Mouse (Mus musculus) layer of hippocampus, adult 2 months (tissue): ENCODE data around the gene Ntrk1. TPM values are rescaled to one million over a fixed set of nuclear protein-coding genes. Genes with fewer than 3 reads are reported as not detected.
A peak's percentile ranks its signal among the peaks of the same experiment; 100 is the strongest.
"Not testable (repeated sequence)": the region's sequence is repeated elsewhere in the genome, so short reads cannot be mapped to it uniquely, and the experiment has no call there.

Experiments used
- DNase-seq, 2 experiments: peaks; one replicate each; pipeline ENCODE4 v3.0.0; 2022; ENCODE audit warnings: low spot score in 2 of 2
- H3K27ac ChIP-seq: fragments of 200-600 bp; 2 replicates; pipeline ENCODE4 v1.8.1; 2022
- H3K4me3 ChIP-seq: fragments of 200-600 bp; 2 replicates; pipeline ENCODE4 v1.8.1; 2022; ENCODE audit warnings: mild to moderate bottlenecking
- CTCF ChIP-seq: fragments of 200-600 bp; conservative IDR thresholded peaks from 2 replicates; pipeline ENCODE4 v1.8.1; 2022; ENCODE audit warnings: antibody characterized with exemption, mild to moderate bottlenecking, moderate library complexity
- long read RNA-seq, 2 experiments: library from polyadenylated mRNA; stranded (forward); transcript quantifications; one replicate each; pipeline ENCODE4 v2.0.0; 2021; ENCODE audit warnings: borderline mapping rate in 2 of 2
- total RNA-seq, 2 experiments: library from RNA; stranded (reverse); gene quantifications; 2 replicates each; pipeline ENCODE4 v1.2.3; 2021

Ntrk1 gene
- under 1 TPM; 0.13 to 0.27 TPM for total RNA-seq
- long read RNA-seq, experiment 1 = 0 reads
- long read RNA-seq, experiment 2 = 0 reads

DNA sequence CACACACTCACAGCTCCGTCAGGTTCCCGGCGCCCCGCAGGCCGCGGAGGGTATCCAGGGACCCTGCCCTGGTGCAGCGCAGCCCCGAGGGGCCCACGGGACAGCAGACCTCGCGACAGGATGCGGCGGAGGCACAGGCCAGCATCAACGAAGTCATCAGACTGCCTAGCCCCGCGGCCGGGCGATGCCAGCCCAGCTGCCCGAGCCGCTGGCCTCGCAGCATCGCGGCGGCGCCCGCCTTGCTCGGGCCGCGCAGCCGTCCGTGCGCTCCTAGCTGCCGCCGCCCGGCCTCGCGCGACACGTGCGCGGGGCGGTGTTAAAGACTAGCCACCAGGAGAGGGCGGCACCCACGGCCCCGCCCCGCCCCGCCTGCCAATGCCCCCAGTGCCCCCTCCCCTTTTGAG is at the start of gene Ntrk1:
Ntrk1 (minus strand) TSS at position 241 of the 404 bp plus-strand sequence.
- Histone ChIP-seq H3K4me3 (0 out of 2 replicates have a peak within 1 kb of the TSS, but pooled peaks have one; percentile 18), H3K27ac (no peak within 1 kb of the TSS)
- DNase-seq = no peak
- no peak for TF ChIP-seq CTCF

DNA sequence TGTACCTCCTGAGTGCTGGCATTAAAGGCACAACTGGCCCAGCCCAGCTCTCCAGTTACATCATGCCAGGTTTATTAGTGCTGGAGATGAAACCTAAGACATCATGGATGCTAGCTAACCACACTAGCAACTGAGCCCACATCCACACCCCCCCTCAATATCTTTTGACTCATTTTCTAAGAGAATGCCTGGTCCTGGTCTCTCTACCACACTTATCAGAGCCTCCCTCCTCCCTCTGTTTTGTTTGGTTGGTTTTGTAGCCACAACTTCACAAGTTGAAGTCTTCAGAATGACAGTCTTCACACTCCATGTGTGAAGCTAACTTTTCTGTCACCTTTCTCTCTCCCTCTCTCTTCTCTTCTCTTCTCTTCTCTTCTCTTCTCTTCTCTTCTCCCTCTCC is 45.9 kb upstream of the Ntrk1 start:
- no peak overlapping the region for H3K4me3 ChIP-seq
- no peak for DNase-seq
- TF ChIP-seq CTCF = no peak
- H3K27ac ChIP-seq = no peak overlapping the region

DNA sequence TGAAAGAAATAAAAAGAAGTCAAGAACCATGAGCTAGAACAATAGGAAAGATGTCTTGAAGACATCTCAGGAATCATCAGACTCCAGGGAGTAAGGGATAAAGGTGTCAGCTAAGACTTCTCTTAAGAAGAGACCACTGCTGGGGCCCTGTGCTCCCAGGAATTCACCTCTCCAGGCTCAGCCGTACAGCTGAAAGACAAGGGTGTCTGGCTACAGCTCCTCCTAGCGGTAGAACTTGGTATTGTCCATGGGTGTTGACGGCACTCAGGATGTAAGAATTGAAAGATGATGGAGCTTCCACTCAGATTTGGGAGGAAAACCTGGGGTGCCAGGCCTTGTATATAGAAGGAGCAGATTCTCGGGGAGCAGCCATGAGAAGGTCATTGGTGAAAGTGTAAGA is 43.7 kb upstream of the Ntrk1 start:
- TF ChIP-seq CTCF = peak; percentile 99
- no peak overlapping the region for H3K4me3 ChIP-seq
- DNase-seq = peak; percentile 49 to 90
- H3K27ac ChIP-seq = no peak overlapping the region

DNA sequence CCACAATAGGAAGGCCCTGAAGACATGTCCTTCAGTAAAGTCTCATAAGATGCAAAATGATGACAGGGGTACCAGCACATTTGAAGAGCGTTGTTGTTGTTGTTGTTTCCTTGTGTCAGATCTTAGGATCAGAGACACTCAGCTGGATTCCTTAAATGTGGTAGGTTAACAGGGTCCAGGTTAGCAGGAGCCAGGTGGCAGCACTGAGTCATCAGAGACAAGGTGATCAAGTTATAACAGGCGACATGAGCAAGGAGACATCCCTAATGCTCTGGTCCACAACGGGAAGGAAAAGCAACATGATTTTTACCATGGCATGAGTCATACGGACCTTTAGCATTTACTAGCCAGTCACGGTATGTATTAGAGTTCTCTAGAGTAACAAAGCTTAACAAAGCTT is 38.5 kb upstream of the Ntrk1 start:
- H3K27ac ChIP-seq = no peak overlapping the region
- DNase-seq = no peak
- peak; percentile 33 for TF ChIP-seq CTCF
- no peak overlapping the region for H3K4me3 ChIP-seq

DNA sequence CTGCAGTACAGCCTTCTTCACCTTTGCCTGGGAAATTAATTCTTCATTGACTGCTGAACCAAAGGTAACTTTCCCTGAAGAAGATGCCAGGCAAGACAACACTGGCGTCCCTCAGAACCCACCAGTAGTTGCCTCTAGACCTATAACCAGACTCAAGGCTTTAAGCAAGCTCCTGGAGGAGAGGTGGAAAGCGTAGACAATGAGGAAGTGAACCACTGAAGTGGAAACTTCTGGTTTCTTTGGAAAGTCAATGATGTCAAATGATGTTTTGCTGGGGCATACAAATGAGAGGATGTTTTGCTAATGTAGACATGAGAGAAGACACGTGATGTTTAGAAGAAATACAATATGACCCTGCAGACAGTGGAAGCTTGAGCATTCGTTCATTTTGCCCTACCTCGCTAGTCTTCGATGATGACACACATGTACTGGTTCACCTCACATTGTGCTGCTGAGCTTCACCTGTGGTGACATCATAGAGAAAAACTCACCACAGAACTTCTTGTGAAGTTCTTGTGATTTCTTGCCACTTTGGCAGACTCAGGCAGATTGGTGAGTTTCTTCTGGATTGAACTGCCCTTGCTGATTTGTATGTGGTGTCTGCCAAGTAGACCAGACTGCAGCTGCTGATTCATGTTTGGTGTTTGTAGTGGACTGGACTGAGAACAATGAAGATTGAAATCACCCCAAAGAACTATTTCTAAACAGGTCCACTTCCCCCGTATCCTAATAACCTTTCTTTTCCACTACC is 37.3 kb upstream of the Ntrk1 start:
- no peak overlapping the region for H3K27ac ChIP-seq
- TF ChIP-seq CTCF = no peak
- H3K4me3 ChIP-seq = no peak overlapping the region
- no peak for DNase-seq

DNA sequence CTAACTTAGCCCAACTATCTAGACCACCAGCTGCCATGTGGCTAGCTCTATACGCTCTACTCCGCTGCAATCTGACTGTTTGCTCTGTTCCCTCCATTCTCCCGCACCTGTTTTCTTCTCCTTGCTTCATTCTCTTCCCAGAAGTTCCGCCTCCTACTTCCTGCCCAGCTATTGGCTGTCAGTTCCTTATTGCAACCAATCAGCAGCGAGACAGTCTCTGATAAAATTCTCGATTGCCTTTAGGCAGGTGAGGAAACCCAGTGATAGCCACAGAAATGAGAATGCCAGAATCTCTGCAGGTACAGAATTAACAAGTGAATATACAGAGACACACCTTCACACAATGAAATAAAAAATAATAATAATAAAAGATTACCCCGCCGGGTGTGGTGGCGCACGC is 34.1 kb upstream of the Ntrk1 start:
- no peak for TF ChIP-seq CTCF
- Histone ChIP-seq H3K27ac (no peak overlapping the region), H3K4me3 (no peak overlapping the region)
- DNase-seq = no peak

DNA sequence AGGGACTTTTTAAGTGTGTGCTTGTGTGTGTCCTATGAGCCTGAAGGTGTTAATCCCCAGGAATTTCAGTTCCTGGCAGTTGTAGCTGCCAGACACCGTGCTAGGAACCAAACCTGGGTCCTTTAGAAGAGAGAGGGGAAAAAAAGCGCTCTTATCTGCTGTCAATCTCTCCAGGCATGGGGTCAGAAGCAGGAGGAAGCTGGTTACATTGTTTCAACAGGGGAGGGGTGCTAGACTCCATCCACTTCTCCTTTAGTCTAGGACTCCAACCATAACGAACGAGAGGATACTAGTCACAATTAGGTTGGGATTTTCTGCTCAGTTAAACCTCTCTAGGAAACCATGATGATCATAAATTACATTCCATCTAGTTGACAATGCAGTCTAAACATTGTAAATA is 33.5 kb upstream of the Ntrk1 start:
- H3K4me3 ChIP-seq = no peak overlapping the region
- H3K27ac ChIP-seq = no peak overlapping the region
- DNase-seq = no peak
- no peak for TF ChIP-seq CTCF

DNA sequence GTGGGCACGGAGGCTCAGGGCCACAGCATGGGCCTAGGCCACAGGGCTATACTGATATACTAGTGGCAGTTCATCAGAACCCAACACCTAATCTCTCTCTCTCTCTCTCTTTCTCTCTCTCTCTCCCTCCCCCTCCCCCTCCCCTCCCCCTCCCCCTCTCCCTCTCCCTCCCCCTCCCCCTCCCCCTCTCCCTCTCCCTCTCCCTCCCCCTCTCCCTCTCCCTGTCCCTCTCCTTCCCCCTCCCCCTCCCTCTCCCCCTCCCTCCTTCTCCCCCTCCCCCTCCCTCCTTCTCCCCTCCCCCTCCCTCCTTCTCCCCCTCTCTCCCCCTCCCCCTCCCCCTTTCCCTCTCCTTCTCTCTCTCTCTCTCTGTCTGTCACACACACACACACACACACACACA is 29.2 kb upstream of the Ntrk1 start, which contains the start of gene Pear1:
Pear1 (minus strand) TSS at position 101 of the 400 bp plus-strand sequence.
- not testable (repeated sequence) for H3K4me3 ChIP-seq, H3K27ac ChIP-seq, DNase-seq

DNA sequence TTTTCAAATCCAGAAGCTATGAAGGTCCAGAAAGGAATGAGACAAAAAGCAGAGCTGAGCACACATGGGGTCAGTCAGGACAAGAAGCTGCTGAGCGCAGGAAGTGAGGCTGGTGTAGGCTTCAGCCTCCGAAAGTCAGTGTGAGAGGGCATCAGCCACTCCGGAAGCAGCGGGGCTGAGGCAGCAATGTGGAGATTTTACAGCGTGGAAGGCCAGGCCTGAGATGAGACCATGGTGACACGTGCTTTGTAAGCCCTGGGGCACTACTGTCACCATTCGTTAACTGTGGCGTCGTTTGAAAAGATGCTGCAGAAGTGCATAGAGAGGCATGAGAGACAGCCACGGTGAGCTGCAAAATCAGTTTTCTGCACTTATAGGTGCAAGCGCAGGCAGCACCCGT is 23.3 kb upstream of the Ntrk1 start:
- DNase-seq = no peak
- TF ChIP-seq CTCF = no peak
- Histone ChIP-seq H3K27ac (no peak overlapping the region), H3K4me3 (no peak overlapping the region)

DNA sequence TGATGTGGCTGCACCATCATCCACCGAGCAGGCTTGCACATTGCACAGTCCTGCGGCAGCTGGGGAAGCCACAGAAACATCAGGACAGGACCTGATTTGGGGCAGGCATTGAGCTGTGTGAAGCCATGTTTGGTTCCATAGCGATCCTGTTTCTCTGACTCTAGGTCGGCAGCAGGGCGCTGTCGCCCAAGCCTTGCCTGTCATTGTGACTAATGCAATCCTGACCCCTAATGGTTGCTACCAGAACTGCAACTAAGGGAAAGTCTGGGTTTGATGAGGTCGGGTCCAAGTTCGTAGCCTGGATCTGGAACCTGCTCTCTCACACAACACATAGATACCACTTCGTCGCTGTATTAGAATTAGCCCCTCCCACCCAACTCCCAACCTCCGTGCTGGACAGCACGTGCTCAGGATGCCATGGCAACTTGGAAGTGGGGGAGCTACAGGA is 21.7 kb upstream of the Ntrk1 start:
- Histone ChIP-seq H3K4me3 (no peak overlapping the region), H3K27ac (no peak overlapping the region)
- DNase-seq = peak; percentile 63 to 83
- peak; percentile 93 for TF ChIP-seq CTCF

DNA sequence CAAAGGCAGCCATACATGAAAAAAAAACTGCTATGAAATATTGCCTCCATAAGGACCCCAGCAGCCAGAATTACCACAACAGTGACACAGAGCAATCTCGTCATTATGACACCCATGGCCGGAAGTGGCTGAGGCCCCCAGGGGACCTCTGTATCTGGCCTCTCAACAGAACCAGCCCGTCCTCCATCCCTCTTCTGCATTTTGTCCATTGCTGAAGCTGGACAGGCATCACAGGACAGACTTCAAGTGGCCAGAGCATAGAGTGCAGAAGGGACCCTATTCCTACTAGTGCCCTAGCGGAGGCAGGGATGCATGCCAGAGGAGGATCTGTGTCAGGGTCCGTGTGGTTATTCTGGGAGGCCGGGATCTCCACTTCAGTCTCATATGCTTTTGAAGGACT is 21.2 kb upstream of the Ntrk1 start:
- no peak overlapping the region for H3K27ac ChIP-seq
- DNase-seq = no peak
- no peak overlapping the region for H3K4me3 ChIP-seq
- no peak for TF ChIP-seq CTCF

DNA sequence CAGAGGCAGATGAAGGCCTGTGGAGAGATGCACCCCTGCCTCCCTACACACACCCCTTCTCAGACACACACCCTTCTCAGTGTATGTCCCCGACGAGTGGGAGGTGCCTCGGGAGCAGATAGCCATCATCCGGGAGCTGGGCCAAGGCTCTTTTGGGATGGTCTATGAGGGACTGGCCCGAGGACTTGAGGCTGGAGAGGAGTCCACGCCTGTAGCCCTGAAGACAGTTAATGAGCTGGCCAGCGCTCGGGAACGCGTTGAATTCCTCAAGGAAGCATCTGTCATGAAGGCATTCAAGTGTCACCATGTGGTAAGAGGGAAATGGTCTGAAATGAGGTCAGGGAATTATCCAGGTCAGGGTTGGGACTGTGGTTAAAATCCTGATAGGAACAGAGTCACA is 17.9 kb upstream of the Ntrk1 start:
- no peak overlapping the region for H3K4me3 ChIP-seq
- no peak for DNase-seq
- no peak for TF ChIP-seq CTCF
- no peak overlapping the region for H3K27ac ChIP-seq

DNA sequence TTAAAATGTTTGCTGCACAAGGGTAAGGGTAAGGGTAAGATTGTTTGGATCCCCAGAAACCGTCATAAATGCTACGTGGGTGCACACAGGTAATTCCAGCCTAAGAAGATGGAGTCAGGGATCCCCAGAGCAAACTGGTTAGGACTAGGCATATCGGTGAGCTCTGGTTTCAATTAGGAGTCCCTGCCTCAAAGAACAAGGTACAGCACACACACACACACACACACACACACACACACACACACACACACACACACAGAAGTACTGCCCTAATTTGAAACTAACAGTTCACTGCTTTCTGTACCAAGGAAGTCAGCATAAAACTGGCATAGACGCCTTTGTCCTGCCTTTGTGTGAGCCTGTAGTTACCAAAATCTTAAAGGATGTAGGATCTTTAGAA is 17.5 kb upstream of the Ntrk1 start:
- no peak for DNase-seq
- Histone ChIP-seq H3K4me3 (no peak overlapping the region), H3K27ac (no peak overlapping the region)
- TF ChIP-seq CTCF = no peak

DNA sequence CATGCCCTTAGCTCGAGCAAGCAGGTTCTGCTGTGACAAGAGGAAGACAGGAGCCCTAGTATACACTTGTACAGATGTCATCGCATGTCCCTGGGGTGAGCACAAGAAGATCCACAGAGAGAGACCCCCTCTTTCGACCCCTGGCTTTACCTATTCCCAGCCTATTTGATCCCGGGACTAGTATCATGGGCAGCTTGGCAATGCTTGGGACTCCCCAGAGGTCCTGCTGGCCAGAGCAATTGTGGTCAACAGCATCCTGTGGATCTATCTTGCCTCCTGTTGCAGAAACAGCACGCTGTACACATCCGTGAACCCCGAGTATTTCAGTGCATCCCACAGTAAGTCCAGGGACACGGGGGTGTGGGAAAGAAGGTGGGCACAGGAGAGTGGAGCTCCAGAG is 16.3 kb upstream of the Ntrk1 start:
- no peak for DNase-seq
- H3K27ac ChIP-seq = no peak overlapping the region
- TF ChIP-seq CTCF = no peak
- no peak overlapping the region for H3K4me3 ChIP-seq
